Mouse (Mus musculus) kidney, adult 2 months (tissue): ENCODE measurements around the gene Tdrd7. TPM values are rescaled to one million over a fixed set of nuclear protein-coding genes. Genes with fewer than 3 reads are reported as not detected.

ENCODE experiments used
- DNase-seq: peaks from one replicate; pipeline ENCODE4 v3.0.0; 2021
- H3K27ac ChIP-seq: fragments of 200-500 bp; 2 replicates; pipeline ENCODE4 v1.5.1; 2012; ENCODE audit warnings: low read depth, low read length, control low read depth, inconsistent platforms; ENCODE audit not compliant: insufficient read depth
- H3K27me3 ChIP-seq: fragments of 200-500 bp; replicated peaks from 2 replicates; pipeline ENCODE4 v1.6.1; 2012; ENCODE audit warnings: mild to moderate bottlenecking, moderate library complexity, low read length, inconsistent platforms; ENCODE audit not compliant: control insufficient read depth, insufficient read depth
- H3K36me3 ChIP-seq: fragments of 200-500 bp; 2 replicates; pipeline ENCODE4 v1.6.1; 2012; ENCODE audit warnings: mild to moderate bottlenecking, moderate library complexity, low read length, inconsistent platforms; ENCODE audit not compliant: control insufficient read depth, insufficient read depth
- H3K4me1 ChIP-seq: fragments of 200-500 bp; 2 replicates; pipeline ENCODE4 v1.6.1; 2011; ENCODE audit warnings: low read length; ENCODE audit not compliant: control insufficient read depth, insufficient read depth
- H3K4me3 ChIP-seq: fragments of 200-500 bp; 2 replicates; pipeline ENCODE4 v1.5.1; 2011; ENCODE audit warnings: mild to moderate bottlenecking, low read depth, low read length, control low read depth; ENCODE audit not compliant: insufficient read depth
- CTCF ChIP-seq: fragments of 200-500 bp; conservative IDR thresholded peaks from 2 replicates; pipeline ENCODE4 v1.5.1; 2011; ENCODE audit warnings: low read depth, mild to moderate bottlenecking, control low read depth, low read length, moderate library complexity, mixed read lengths; ENCODE audit not compliant: insufficient read depth, insufficient read length
- POLR2A ChIP-seq: fragments of 200-500 bp; IDR thresholded peaks from one replicate; pipeline ENCODE4 v1.6.1; 2011; ENCODE audit warnings: low read depth, low read length, control low read depth
- WGBS: fragments of 180-500 bp; shearing (Covaris S2); methylation state at CpG from one replicate; pipeline ENCODE4 v1.1.7; 2018; 5-methylcytosine and 5-hydroxymethylcytosine counted together
- polyA plus RNA-seq: library from polyadenylated mRNA; depleted of rRNA; stranded (reverse); fragments of >200 nt; gene quantifications from 2 replicates; pipeline ENCODE4 v1.2.3, GENCODE M21; 2012

The Tdrd7 gene
- polyA plus RNA-seq, 1 experiment: 19.1 TPM

DNA sequence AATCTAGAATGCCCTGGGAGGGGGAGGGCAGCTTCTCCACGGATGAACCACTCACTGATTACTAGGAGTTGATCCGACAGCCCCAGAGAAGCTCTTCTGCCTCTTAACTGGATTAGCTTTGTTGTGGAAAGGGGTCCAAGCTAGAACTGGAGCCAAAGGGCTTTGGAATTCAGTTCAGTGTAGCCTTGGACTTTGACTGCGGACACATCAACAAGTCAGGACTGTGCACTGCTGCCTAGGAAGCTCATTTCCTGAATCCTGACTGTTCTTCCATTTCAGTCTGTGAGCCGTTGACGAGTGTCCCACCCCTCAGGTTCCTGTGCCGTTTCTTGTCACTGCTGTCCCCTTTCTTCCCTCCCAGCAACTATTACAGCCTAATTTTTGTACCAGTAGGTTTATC is 1.6 kb downstream of the Tdrd7 start:
- peak overlapping the region; percentile 37 for H3K27ac ChIP-seq
- WGBS: 17% methylated on average over 6 of the region's 6 CpGs
- H3K4me3 ChIP-seq: no peak overlapping the region

GRCm38 (mm10) chr4:45967479-45968341 is 2.6 kb downstream of the Tdrd7 start:
- peak; percentile 45 for DNase-seq
- peaks cover 18% of the 10 kb centered on the region for H3K4me1 ChIP-seq
- no peaks in the 10 kb centered on the region for H3K36me3 ChIP-seq

More for the DNA sequence above, 1.6 kb downstream of the Tdrd7 start:
- no peak for TF ChIP-seq POLR2A
- no peak for TF ChIP-seq CTCF
- Histone ChIP-seq H3K36me3 (no peaks in the 10 kb centered on the region), H3K4me1 (peaks cover 18% of the 10 kb centered on the region), H3K27me3 (no peaks in the 10 kb centered on the region)
- peak; percentile 74 for DNase-seq

DNA sequence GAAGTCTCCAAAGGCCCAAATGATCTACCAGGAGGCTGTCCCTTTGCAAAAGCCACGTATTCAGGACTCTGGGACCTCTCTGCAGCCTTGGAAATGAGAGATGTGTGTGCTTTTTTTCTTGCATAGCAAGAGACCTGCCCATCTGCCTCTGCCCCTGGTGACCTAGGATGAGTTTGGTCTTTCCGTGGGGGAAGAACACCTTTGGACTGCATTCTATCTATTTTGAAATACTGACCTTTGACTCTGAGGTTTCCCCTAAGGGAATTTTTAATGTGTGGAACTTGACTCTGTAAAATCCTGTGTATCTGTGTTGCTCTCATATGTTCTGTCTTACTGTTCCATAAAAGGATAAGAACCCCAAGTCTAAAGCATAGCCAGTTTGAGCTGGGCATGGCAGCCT is 3.9 kb downstream of the Tdrd7 start:
- TF ChIP-seq CTCF: no peak
- TF ChIP-seq POLR2A: no peak
- H3K27me3 ChIP-seq: no peaks in the 10 kb centered on the region
- no peak overlapping the region for H3K27ac ChIP-seq
- 54% methylated on average over 2 of the region's 2 CpGs for WGBS
- no peak for DNase-seq
- H3K4me3 ChIP-seq: no peak overlapping the region
- peaks cover 27% of the 10 kb centered on the region for H3K4me1 ChIP-seq
- no peaks in the 10 kb centered on the region for H3K36me3 ChIP-seq

More at GRCm38 (mm10) chr4:45967479-45968341, 2.6 kb downstream of the Tdrd7 start:
- TF ChIP-seq POLR2A: no peak
- no peak for TF ChIP-seq CTCF
- 72% methylated on average over 9 of the region's 9 CpGs for WGBS
- no peak overlapping the region for H3K4me3 ChIP-seq
- peak overlapping the region; percentile 58; the same call in 1 of the 2 replicates for H3K27ac ChIP-seq
- H3K27me3 ChIP-seq: no peaks in the 10 kb centered on the region

- 73% methylated on average over 7 of the region's 7 CpGs for WGBS
- Histone ChIP-seq H3K27ac (no peak overlapping the region), H3K4me3 (no peak overlapping the region), H3K27me3 (no peaks in the 10 kb centered on the region), H3K4me1 (peaks cover 27% of the 10 kb centered on the region), H3K36me3 (no peaks in the 10 kb centered on the region)
- DNase-seq: no peak
- TF ChIP-seq POLR2A (no peak), CTCF (no peak)
Measured at GRCm38 (mm10) chr4:45970048-45970560, 5.0 kb downstream of the Tdrd7 start.

DNA sequence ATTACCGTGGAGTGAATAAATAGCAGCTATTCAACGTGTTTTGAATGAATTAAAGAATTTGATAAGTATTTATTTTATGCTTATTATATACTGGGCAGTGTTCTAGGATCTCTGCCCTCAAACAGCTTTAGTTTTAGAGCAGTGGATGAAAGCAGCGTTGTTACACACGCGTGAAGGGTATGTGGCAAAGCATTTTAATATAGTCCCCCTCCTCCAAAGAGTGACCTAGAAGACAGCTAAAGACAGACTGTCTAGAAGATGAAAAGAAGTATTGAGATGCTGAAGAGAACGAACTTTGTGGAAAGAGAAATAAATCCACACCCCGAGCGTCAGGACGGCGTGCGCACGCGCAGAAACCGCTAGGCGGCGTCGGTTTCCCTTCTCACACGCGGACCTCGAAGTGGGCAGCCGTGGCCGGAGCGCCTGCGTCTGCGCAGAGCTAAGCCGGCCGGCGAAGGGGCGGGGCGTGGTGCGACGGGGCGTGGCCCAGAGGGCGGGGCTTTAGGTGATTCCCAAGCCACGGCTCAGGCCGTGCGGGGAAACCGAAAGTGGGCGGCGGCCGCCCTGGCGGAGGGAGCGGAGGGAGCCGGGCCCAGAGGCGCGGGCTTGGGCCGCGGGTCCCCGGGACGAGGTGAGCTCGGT is 6.8 kb downstream of the Tdrd7 start:
- Histone ChIP-seq H3K4me3 (peak overlapping the region; percentile 72), H3K27me3 (no peaks in the 10 kb centered on the region), H3K36me3 (no peaks in the 10 kb centered on the region), H3K4me1 (peaks cover 22% of the 10 kb centered on the region), H3K27ac (peak overlapping the region; percentile 67)
- WGBS: 1% methylated on average over 51 of the region's 51 CpGs
- TF ChIP-seq CTCF: peak; percentile 77
- no peak for TF ChIP-seq POLR2A
- peak; percentile 99 for DNase-seq

- no peak for TF ChIP-seq CTCF
- no peak for TF ChIP-seq POLR2A
- H3K36me3 ChIP-seq: no peaks in the 10 kb centered on the region
- peaks cover 19% of the 10 kb centered on the region for H3K4me1 ChIP-seq
- peak overlapping the region; percentile 67 for H3K27ac ChIP-seq
- peak overlapping the region; percentile 72 for H3K4me3 ChIP-seq
- DNase-seq: peak; percentile 79
- WGBS: 1% methylated on average over 51 of the region's 53 CpGs
- H3K27me3 ChIP-seq: no peaks in the 10 kb centered on the region
Measured at GRCm38 (mm10) chr4:45972448-45972854, 7.3 kb downstream of the Tdrd7 start.

DNA sequence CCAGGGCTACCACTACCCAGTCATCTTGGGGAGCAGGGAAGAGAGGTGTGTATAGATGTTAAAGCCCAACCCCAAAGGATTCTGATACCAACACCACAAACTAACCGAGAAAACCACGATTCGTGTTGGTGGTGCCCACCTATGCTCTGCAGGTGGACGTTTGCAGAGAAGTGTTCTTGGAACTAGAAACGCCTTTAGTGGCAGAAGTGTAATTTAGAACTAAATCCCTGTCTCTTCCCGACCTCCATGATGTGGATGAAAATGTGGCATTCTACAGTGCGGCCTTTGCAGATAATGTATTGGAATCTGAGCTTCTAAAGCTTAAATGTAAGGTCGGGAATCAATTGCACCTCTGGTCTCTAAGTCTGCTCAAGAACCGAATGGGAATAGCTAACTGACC is 7.8 kb downstream of the Tdrd7 start:
- DNase-seq: no peak
- no peaks in the 10 kb centered on the region for H3K27me3 ChIP-seq
- peak overlapping the region; percentile 67 for H3K27ac ChIP-seq
- no peaks in the 10 kb centered on the region for H3K36me3 ChIP-seq
- peak overlapping the region; percentile 72 for H3K4me3 ChIP-seq
- TF ChIP-seq POLR2A: no peak
- no peak for TF ChIP-seq CTCF
- 28% methylated on average over 9 of the region's 9 CpGs for WGBS
- peaks cover 17% of the 10 kb centered on the region; the same call in 1 of the 2 replicates for H3K4me1 ChIP-seq
